Mouse (Mus musculus) cerebellum, adult 11-12 months (tissue): Measurements from ENCODE around the gene Malsu1.

Experiments used
- DNase-seq: peaks from one replicate; pipeline ENCODE4 v3.0.0; 2022

Gene Malsu1

GRCm38 (mm10) chr6:49073304-49074116 is at the start of gene Malsu1:
Gene Malsu1, plus strand, starts transcription at chr6:49073795.
- peak; percentile 93 for DNase-seq

- no peak for DNase-seq
These were observed 48.3 kb upstream of the Malsu1 start for GRCm38 (mm10) chr6:49025290-49025689.

- DNase-seq: no peak
These were observed 47.1 kb upstream of the Malsu1 start for GRCm38 (mm10) chr6:49026496-49026895.

- DNase-seq: no peak
These were observed 45.6 kb upstream of the Malsu1 start for GRCm38 (mm10) chr6:49028019-49028418.

GRCm38 (mm10) chr6:49028708-49029107 is 44.9 kb upstream of the Malsu1 start:
- no peak for DNase-seq

GRCm38 (mm10) chr6:49031230-49031629 is 42.4 kb upstream of the Malsu1 start:
- DNase-seq: no peak

GRCm38 (mm10) chr6:49032783-49033182 is 40.8 kb upstream of the Malsu1 start:
- DNase-seq: no peak

- DNase-seq: no peak
These were observed 37.0 kb upstream of the Malsu1 start, which contains the start of gene Gpnmb for GRCm38 (mm10) chr6:49036275-49037267. Gene Gpnmb, plus strand, starts transcription at chr6:49036546.

GRCm38 (mm10) chr6:49037268-49037662 is 36.3 kb upstream of the Malsu1 start:
- no peak for DNase-seq

- peak; percentile 6 for DNase-seq
These were observed 34.0 kb upstream of the Malsu1 start for GRCm38 (mm10) chr6:49039470-49040180.

GRCm38 (mm10) chr6:49046502-49046901 is 27.1 kb upstream of the Malsu1 start:
- DNase-seq: no peak

- no peak for DNase-seq
These were observed 26.6 kb upstream of the Malsu1 start for GRCm38 (mm10) chr6:49046976-49047375.

- DNase-seq: no peak
These were observed 25.7 kb upstream of the Malsu1 start for GRCm38 (mm10) chr6:49047848-49048247.

- no peak for DNase-seq
These were observed 25.2 kb upstream of the Malsu1 start for GRCm38 (mm10) chr6:49048395-49048794.

- no peak for DNase-seq
These were observed 22.8 kb upstream of the Malsu1 start for GRCm38 (mm10) chr6:49050677-49051410.

GRCm38 (mm10) chr6:49052191-49052590 is 21.4 kb upstream of the Malsu1 start:
- DNase-seq: no peak

GRCm38 (mm10) chr6:49055256-49055733 is 18.3 kb upstream of the Malsu1 start:
- no peak for DNase-seq

- DNase-seq: no peak
These were observed 17.6 kb upstream of the Malsu1 start for GRCm38 (mm10) chr6:49056009-49056408.

- peak; percentile 41 for DNase-seq
These were observed 16.3 kb upstream of the Malsu1 start for GRCm38 (mm10) chr6:49057053-49058021.

GRCm38 (mm10) chr6:49068361-49068760 is 5.2 kb upstream of the Malsu1 start:
- no peak for DNase-seq

GRCm38 (mm10) chr6:49074117-49074490 is 509 bp downstream of the Malsu1 start:
- no peak for DNase-seq
